Comparison of ENCODE assay signal across 11 mouse cellular contexts in the genomic region with DNA sequence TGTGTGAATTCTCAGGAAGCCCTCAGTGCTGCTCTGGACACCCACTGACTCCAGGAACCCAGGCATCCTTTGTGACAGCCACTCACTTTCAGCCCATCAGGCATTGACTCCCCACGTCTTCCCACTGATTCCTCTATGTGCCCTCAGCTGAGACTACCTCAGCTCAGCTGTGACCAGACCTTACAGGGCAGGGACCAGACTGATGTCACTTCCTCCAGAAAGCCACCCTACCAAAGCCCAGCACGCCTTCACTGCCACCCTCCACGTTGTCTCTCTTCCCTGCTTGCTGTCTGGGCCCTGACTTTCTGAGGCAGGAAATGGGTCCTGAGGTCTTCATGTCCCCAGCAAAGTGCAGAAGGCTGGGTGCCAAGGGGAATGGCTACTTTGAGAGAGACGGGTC. TPM values are rescaled to one million over a fixed set of nuclear protein-coding genes. Genes with fewer than 3 reads are reported as not detected.
DNase-seq lines count a peak whose midpoint lies in the region; ATAC-seq and TF ChIP-seq lines count a peak whose summit lies in the region.
"Had no signal": no experiment of that assay in that cellular context is flagged by ENCODE, and none has a peak within 500 bp of the region (broad histone marks: within the 10 kb centered on the region; RNA-seq: fewer than 3 reads in every experiment).

No protein-coding gene starts in this region.

- no peak for ATAC-seq in liver, embryonic 12.5 days
- no peak for ATAC-seq in liver, postnatal 0 days
- ATAC-seq in heart, embryonic 14.5 days (ENCODE audit: insufficient number of reproducible peaks, insufficient read depth, low FRiP score, low read depth): no peak
- 0 out of 2 replicates have a peak, but pooled peaks have one; percentile 26 for ATAC-seq in megakaryocyte progenitor cell, adult 5-6 weeks (replicated peaks; ENCODE audit: poor library complexity)

- H3K9ac ChIP-seq in liver, embryonic 12.5 days: no peak overlapping the region
- no peak overlapping the region for H3K9ac ChIP-seq in liver, postnatal 0 days (replicated peaks)
- H3K9ac ChIP-seq in heart, embryonic 14.5 days (ENCODE audit: low read length): 0 out of 2 replicates have a peak overlapping the region, but pooled peaks have one; percentile 31
- H3K9ac ChIP-seq: midbrain, embryonic 12.5 days had no signal

- no peak for TF ChIP-seq EP300 in liver, postnatal 0 days (IDR thresholded peaks at IDR 0.05; ENCODE audit: low read depth)

- no peak overlapping the region for H3K4me2 ChIP-seq in liver, embryonic 12.5 days
- no peak overlapping the region for H3K4me2 ChIP-seq in liver, postnatal 0 days (ENCODE audit: low read depth, low read length)
- H3K4me2 ChIP-seq in heart, embryonic 14.5 days (ENCODE audit: low read length): no peak overlapping the region
- H3K4me2 ChIP-seq: midbrain, embryonic 12.5 days had no signal

- H3K4me1 ChIP-seq in liver, embryonic 12.5 days: peaks cover 13% of the 10 kb centered on the region
- H3K4me1 ChIP-seq in liver, postnatal 0 days (ENCODE audit: insufficient read depth): no peaks in the 10 kb centered on the region
- peaks cover 18 to 21% of the 10 kb centered on the region in 2 experiments for H3K4me1 ChIP-seq in heart, embryonic 14.5 days (ENCODE audit: control insufficient read depth in 2 of 2, insufficient read depth in 2 of 2, low read length in 2 of 2)
- H3K4me1 ChIP-seq: midbrain, embryonic 12.5 days had no signal

- H3K36me3 ChIP-seq in liver, embryonic 12.5 days: no peaks in the 10 kb centered on the region
- no peaks in the 10 kb centered on the region for H3K36me3 ChIP-seq in liver, postnatal 0 days (replicated peaks; ENCODE audit: insufficient read depth, low read length)
- no peaks in the 10 kb centered on the region for H3K36me3 ChIP-seq in heart, embryonic 14.5 days (ENCODE audit: control insufficient read depth, insufficient read depth, low read length)
- H3K36me3 ChIP-seq: midbrain, embryonic 12.5 days had no signal

- TF ChIP-seq CTCF in liver, postnatal 0 days (IDR thresholded peaks at IDR 0.05; ENCODE audit: low read depth): no peak

- peaks cover 18% of the 10 kb centered on the region; the same call in 1 of the 2 replicates for H3K27me3 ChIP-seq in liver, embryonic 12.5 days (replicated peaks)
- no peaks in the 10 kb centered on the region for H3K27me3 ChIP-seq in liver, postnatal 0 days (ENCODE audit: insufficient read depth, low read length)
- no peaks in the 10 kb centered on the region for H3K27me3 ChIP-seq in heart, embryonic 14.5 days (ENCODE audit: control insufficient read depth, insufficient read depth, low read length)
- H3K27me3 ChIP-seq: midbrain, embryonic 12.5 days had no signal

- peak; percentile 13 to 17 for DNase-seq in cerebellum, postnatal 14 days
- DNase-seq in cerebellum, adult 8-10 months: no peak
- DNase-seq in liver, postnatal 0 days: no peak
- no peak for DNase-seq in urinary bladder, adult 18-20 months (ENCODE audit: low spot score in 2 of 2)
- no peak for DNase-seq in gastrocnemius, postnatal 25 days
- DNase-seq: thymus, adult 18-20 months had no signal

- H3K4me3 ChIP-seq in liver, embryonic 12.5 days: no peak overlapping the region
- no peak overlapping the region for H3K4me3 ChIP-seq in liver, postnatal 0 days (ENCODE audit: low read depth, low read length)
- H3K4me3 ChIP-seq in heart, embryonic 14.5 days (ENCODE audit: control insufficient read depth in 1 of 2, insufficient read depth in 1 of 2, low read depth in 1 of 2, low read length in 2 of 2): no peak overlapping the region
- H3K4me3 ChIP-seq: layer of hippocampus, adult 2 months; midbrain, embryonic 12.5 days had no signal

- H3K9me3 ChIP-seq in liver, embryonic 12.5 days (replicated peaks): no peaks in the 10 kb centered on the region
- H3K9me3 ChIP-seq in liver, postnatal 0 days (ENCODE audit: low read length): no peaks in the 10 kb centered on the region
- H3K9me3 ChIP-seq in heart, embryonic 14.5 days (ENCODE audit: control insufficient read depth, low read length): no peaks in the 10 kb centered on the region
- H3K9me3 ChIP-seq: midbrain, embryonic 12.5 days had no signal

- WGBS in liver, embryonic 12.5 days (ENCODE audit: insufficient replicate concordance): 37% methylated on average over 4 of the region's 4 CpGs
- WGBS in liver, postnatal 0 days (ENCODE audit: insufficient replicate concordance): 44% methylated on average over 4 of the region's 4 CpGs
- WGBS in heart, embryonic 14.5 days: 59% methylated on average over 4 of the region's 4 CpGs

- H3K27ac ChIP-seq in liver, embryonic 12.5 days: 0 out of 2 replicates have a peak overlapping the region, but pooled peaks have one; percentile 40
- H3K27ac ChIP-seq in liver, postnatal 0 days (ENCODE audit: low read depth): no peak overlapping the region; the same call in 1 of the 2 replicates
- H3K27ac ChIP-seq in heart, embryonic 14.5 days (replicated peaks in 1 of 2; ENCODE audit: control insufficient read depth in 1 of 2, insufficient read depth in 1 of 2, low read depth in 2 of 2, low read length in 2 of 2): peak overlapping the region; percentile 65 to 93
- H3K27ac ChIP-seq: midbrain, embryonic 12.5 days had no signal

RNA-seq across cellular contexts. Expression of gene Mall, which starts 6.5 kb away (rescaled TPM):
- 0.19 TPM in 1 of 2 replicates, not detected in the other for polyA plus RNA-seq in liver, embryonic 12.5 days (2016; fragmentation: Nextera tagmentation; extraction: Ambion mirVana)
- polyA plus RNA-seq in liver, postnatal 0 days (2015; fragmentation: Nextera tagmentation; extraction: Ambion mirVana): 0.05 and 0.08 TPM in 2 replicates
- 7.2 and 8.3 TPM in 2 replicates for polyA plus RNA-seq in heart, embryonic 14.5 days (2014; fragmentation: Nextera tagmentation; extraction: Ambion mirVana)
- total RNA-seq in megakaryocyte progenitor cell, adult 5-6 weeks (2015): not detected in 2 replicates
- not detected in 2 replicates for total RNA-seq in megakaryocyte progenitor cell, adult 5-6 weeks (2017)
- total RNA-seq in gastrocnemius, postnatal 25 days (2021): 1 to 10 TPM; 3.7 to 5.5 TPM

Comparison
In these comparisons a context has a peak if more than half of its experiments do, and no peak if none do; other contexts are left out.
1. DNase-seq: peak in cerebellum, postnatal 14 days (2 of 2); none in cerebellum, adult 8-10 months (single experiment), liver, postnatal 0 days (single experiment), urinary bladder, adult 18-20 months (0 of 2) and gastrocnemius, postnatal 25 days (single experiment).